Mouse (Mus musculus) erythroblast, adult 5-6 weeks (primary cell): ENCODE results near the gene Acsm2. TPM values are rescaled to one million over a fixed set of nuclear protein-coding genes. Genes with fewer than 3 reads are reported as not detected.

Source experiments
- total RNA-seq, 2 experiments: library from RNA; stranded (forward) in 1 of 2; stranded (reverse) in 1 of 2; fragments of 150-400 nt in 1 of 2; fragments of 200-764, 138-1000 nt in 1 of 2; gene quantifications; 2 replicates each; pipeline versions ENCODE4 v1.2.3 to v1.2.4; 2015 to 2017; ENCODE audit warnings: low replicate concordance in 2 of 2

Gene Acsm2
- total RNA-seq, 2 experiments from 2014 or later = not detected

Other genes starting within 250 kb of the Acsm2 start
- not detected in 2 replicates for gene Gp2, start 95.1 kb upstream of the Acsm2 start, total RNA-seq (2015; ENCODE audit: low replicate concordance)
- gene Gp2, start 95.1 kb upstream of the Acsm2 start, total RNA-seq (2017; ENCODE audit: low replicate concordance) = not detected in 2 replicates
- gene Umod, start 75.1 kb upstream of the Acsm2 start, total RNA-seq (2015; ENCODE audit: low replicate concordance) = not detected in 2 replicates
- not detected in 2 replicates for gene Umod, start 75.1 kb upstream of the Acsm2 start, total RNA-seq (2017; ENCODE audit: low replicate concordance)
- gene Acsm5, start 34.9 kb upstream of the Acsm2 start, total RNA-seq (2015; ENCODE audit: low replicate concordance) = not detected in 2 replicates
- not detected in 2 replicates for gene Acsm5, start 34.9 kb upstream of the Acsm2 start, total RNA-seq (2017; ENCODE audit: low replicate concordance)
- not detected in 2 replicates for gene Pdilt, start 30.9 kb upstream of the Acsm2 start, total RNA-seq (2015; ENCODE audit: low replicate concordance)
- gene Pdilt, start 30.9 kb upstream of the Acsm2 start, total RNA-seq (2017; ENCODE audit: low replicate concordance) = not detected in 2 replicates
- not detected in 2 replicates for gene Acsm1, start 52.7 kb downstream of the Acsm2 start, total RNA-seq (2015; ENCODE audit: low replicate concordance)
- gene Acsm1, start 52.7 kb downstream of the Acsm2 start, total RNA-seq (2017; ENCODE audit: low replicate concordance) = not detected in 2 replicates
- gene Acsm4, start 135.7 kb downstream of the Acsm2 start, total RNA-seq (2015; ENCODE audit: low replicate concordance) = not detected in 2 replicates
- gene Acsm4, start 135.7 kb downstream of the Acsm2 start, total RNA-seq (2017; ENCODE audit: low replicate concordance) = not detected in 2 replicates
- gene Thumpd1, start 166.5 kb downstream of the Acsm2 start, total RNA-seq (2015; ENCODE audit: low replicate concordance) = 5.0 and 7.5 TPM in 2 replicates
- 8.6 and 9.9 TPM in 2 replicates for gene Thumpd1, start 166.5 kb downstream of the Acsm2 start, total RNA-seq (2017; ENCODE audit: low replicate concordance)
- not detected in 2 replicates for gene Acsm3, start 206.6 kb downstream of the Acsm2 start, total RNA-seq (2015; ENCODE audit: low replicate concordance)
- not detected in 2 replicates for gene Acsm3, start 206.6 kb downstream of the Acsm2 start, total RNA-seq (2017; ENCODE audit: low replicate concordance)
- gene Rexo5, start 239.7 kb downstream of the Acsm2 start, total RNA-seq (2015; ENCODE audit: low replicate concordance) = 4.2 and 21.7 TPM in 2 replicates
- 7.4 and 18.1 TPM in 2 replicates for gene Rexo5, start 239.7 kb downstream of the Acsm2 start, total RNA-seq (2017; ENCODE audit: low replicate concordance)
- 2.9 and 9.2 TPM in 2 replicates for gene Eri2, start 239.7 kb downstream of the Acsm2 start, total RNA-seq (2015; ENCODE audit: low replicate concordance)
- 3.2 and 8.4 TPM in 2 replicates for gene Eri2, start 239.7 kb downstream of the Acsm2 start, total RNA-seq (2017; ENCODE audit: low replicate concordance)